Mouse (Mus musculus) right cerebral cortex, postnatal 4 days (tissue): ENCODE results near the gene Chchd6.
A peak's percentile ranks its signal among the peaks of the same experiment; 100 is the strongest.

Experiments
- DNase-seq: peaks from one replicate; pipeline ENCODE4 v3.0.0-alpha.2; 2022

Chchd6 gene

DNA sequence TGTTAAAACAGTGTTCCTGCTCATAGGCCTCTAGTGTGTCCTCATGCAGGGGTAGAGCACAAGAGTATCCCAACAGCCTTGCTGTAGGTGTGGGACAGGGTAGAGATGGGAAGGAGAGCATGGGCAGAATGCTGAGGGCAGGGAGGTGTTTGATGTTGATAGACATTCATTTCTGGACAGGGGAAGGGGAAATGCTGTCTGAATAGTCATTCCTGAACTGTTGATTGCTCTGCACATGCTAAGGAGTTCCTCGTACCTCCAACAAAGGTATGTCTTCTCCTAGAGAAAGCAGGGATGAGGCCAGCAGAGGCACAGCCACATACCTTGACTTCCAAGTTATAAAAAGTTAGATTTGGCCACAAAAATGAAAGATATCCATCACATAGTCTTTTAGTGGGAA lies 95.5 kb downstream of the Chchd6 start:
- no peak for DNase-seq

DNA sequence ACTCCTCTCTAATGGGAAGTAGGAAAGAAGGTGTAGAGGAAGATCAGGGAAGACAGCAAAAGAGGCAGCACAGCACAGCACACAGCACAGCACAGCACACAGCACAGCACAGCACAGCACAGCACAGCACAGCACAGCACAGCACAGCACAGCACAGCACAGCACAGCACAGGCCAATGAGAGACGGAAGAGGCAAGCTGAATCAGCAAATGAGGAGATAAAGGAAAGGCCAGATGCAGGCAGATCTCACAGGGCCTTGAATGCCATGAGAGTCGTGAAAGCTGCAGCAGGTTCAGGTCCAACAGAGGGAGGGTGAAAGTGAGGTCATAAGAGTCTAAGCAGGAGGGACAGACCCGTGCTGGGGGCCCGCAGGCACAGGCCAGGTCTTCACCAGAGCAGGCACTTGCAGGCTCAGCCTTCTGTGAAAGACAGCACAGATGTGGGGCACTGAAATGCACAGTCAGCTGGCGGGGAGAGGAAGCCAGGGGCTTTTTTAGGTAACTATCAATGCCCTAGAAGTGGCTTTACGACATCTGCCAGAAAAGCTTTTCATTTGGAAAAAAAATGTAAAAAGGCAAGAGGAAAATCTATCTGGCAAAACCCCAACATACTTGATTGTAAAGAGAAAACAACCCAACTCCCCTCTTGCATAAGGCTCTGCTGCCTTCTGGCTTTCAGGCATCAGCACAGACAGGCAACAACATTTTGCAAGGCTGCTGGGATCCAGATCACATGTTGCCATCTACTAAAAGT lies 96.5 kb downstream of the Chchd6 start:
- no peak for DNase-seq

GRCm38 (mm10) chr6:89496916-89497315 lies 98.5 kb downstream of the Chchd6 start:
- no peak for DNase-seq

- DNase-seq, result no peak
Measured at GRCm38 (mm10) chr6:89492368-89492767, 103.1 kb downstream of the Chchd6 start.

- DNase-seq, result no peak
Measured at GRCm38 (mm10) chr6:89490369-89490768, 105.1 kb downstream of the Chchd6 start.

DNA sequence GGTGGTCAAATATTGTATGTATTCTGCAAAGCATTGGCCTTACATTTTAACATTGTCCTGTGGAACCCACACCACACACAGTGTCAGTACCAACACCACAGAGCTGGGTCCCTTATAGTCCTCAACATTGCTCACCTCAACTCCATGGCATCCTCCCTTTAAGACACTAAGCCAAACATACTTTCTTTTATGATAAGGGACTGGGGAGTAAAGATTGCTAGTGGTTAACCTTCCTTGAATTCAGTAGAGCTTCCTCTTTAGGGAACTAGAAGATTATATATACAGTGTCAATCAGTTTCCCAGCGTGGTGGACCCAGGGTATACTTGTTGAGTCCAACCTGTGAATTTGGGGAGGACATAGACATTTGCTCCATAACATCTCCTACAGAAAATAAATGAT lies 105.9 kb downstream of the Chchd6 start:
- no peak for DNase-seq

DNA sequence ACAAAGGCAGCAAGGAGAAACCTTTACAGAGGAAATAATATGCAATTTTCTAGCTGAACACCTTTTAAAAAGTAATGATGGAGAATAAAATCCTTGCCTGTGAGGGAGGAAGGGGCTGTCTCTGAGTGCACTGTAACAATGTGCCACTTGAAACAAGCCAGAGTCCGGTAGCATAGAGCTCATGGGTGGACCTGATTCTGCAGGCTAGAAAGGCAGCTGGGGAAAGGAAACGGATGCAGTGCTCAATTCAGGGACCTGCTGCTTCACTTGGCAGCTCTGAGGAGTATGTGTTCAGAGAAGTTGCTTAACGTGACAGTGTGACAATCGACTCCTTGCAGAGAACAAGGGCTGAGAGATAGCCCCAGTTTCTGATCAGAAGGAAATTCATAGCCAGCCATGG lies 109.4 kb downstream of the Chchd6 start:
- no peak for DNase-seq

DNA sequence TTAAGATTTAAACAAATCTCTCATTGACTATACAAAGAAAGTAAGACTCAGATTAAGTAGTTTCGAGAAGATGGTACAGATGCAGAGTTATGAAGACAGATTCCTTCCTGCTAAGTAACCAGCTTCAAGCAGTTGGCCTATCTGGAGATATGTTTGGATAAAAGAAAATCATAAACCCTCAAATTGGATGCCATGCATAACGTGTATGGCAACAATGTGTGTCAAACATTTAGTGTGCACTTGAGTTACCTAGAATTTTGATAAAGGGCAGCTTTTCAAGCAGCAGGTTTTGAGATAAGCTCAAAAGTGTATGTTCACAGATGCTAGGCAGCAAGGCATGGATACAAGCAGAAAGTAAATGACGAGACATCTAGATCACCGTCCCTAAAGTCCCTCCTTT lies 114.3 kb downstream of the Chchd6 start:
- no peak for DNase-seq

- no peak for DNase-seq
Measured at GRCm38 (mm10) chr6:89467908-89468307, 127.5 kb downstream of the Chchd6 start.

GRCm38 (mm10) chr6:89467290-89467689 lies 128.2 kb downstream of the Chchd6 start:
- no peak for DNase-seq

DNA sequence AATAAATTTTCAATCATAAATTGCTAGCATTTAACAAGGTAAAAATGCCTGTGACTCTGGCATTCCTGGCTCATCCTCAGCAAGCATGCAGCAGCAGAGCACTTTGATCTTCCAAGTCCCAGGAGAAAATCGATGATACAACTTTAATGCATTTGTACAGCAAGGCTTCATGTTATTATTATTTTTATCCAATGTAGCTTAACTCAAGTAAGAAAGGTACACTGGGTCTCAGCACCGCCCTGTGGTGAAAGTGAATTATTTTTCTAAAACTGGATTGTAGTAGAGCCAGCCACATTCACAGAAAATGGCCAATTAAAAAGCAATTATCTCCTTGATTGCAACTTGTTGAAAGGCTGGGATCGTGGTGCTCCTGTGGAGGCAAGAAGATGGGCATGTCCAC lies 128.6 kb downstream of the Chchd6 start:
- DNase-seq, result no peak

GRCm38 (mm10) chr6:89466053-89466708 lies 129.3 kb downstream of the Chchd6 start:
- DNase-seq, result peak; percentile 20

DNA sequence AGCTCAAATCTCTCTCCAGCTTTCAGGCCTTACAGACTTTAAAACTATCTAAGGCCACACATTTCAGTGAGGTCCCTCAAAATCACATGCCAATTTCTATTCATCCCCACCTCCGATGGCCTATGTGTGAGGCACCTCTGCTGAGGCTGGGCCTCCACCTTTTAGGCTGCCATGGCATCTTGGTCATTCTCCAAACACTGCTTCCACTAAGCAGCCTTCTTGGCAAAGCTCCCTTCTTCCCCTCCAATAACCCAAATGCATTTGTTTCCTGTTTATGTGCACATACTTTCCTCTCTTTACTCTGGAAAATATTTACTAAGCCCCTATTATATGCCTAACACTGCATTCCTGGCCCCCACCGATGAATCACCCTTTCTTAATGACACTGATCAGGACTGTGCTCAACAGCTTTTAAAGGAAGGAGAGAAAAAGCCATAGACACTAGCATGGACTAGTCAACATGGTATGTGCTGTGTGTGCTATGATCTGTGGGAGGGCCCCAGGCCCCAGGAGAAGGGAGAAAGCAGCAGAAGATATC lies 133.2 kb downstream of the Chchd6 start:
- DNase-seq, result no peak

DNA sequence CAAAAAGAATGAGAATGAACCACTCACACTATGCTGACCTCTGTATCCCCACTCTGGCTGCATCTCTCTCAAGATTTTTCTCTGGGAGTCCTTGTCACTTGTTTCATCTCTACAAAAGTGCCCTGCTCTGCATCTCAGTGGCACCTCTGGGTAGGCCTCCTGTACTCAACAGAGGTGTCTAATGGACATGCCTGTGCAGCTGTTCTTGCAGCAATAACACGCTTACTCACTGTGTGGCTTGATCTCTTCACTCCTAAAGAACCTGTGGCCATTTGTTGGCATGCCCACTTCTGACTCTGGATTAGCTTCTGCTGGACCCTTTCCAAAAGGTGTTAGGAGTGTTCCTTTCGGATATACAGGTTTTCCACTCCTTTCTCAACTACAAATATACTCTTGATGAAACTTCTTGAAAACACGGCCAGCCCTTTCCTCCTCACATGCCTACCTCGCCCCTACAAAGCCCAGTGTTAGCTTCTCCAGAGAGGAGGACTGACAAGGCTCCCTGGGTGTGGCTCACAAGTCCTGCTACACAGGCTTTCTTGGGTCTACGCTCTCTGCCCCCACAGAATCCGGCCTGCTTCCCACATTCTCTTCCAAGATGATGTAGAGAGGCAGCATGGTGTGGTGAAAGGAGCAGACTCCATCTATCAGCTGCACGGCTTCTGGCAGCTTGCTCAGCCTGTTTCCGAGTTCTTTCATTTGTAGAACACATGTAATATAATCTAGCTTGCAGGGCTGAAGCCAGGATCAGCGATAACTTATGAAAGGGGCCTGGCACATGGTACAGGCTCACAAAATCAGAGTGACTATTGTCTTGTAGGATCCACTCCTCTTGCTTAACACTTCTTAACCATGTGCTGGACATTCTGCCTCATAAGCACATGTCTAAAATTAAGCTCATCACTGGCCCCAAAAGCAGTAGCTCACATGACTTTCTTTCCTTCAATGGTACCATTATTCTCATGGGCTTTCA lies 133.9 kb downstream of the Chchd6 start:
- peak; percentile 11 for DNase-seq

GRCm38 (mm10) chr6:89459634-89460033 lies 135.8 kb downstream of the Chchd6 start:
- no peak for DNase-seq

GRCm38 (mm10) chr6:89457601-89458000 lies 137.9 kb downstream of the Chchd6 start:
- DNase-seq, result no peak

DNA sequence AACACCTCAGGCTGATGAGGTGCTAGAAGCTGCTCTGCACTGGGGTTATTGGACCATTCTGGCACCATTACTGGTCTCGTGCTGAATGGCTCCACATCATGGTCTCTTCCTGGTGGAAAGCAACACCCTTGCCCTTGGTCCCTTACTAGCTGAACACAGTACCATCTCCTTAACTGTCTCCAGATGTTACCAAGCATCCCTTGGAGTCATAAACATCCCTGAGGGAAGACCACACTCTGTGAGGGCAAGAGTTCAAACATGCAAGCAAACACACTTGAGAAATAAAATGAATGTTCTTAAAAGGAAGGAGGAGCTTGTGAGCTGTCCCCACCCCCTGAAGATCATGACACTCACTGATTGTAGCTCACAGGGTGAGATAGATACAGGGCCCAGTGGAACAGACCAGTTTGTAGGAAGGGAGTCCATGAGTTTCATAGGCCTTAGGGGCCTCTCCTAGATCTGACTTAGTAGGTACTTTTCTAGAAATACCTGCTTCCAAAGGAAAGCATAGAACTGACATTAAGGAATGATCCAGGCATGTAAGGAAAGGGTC lies 139.0 kb downstream of the Chchd6 start:
- no peak for DNase-seq

DNA sequence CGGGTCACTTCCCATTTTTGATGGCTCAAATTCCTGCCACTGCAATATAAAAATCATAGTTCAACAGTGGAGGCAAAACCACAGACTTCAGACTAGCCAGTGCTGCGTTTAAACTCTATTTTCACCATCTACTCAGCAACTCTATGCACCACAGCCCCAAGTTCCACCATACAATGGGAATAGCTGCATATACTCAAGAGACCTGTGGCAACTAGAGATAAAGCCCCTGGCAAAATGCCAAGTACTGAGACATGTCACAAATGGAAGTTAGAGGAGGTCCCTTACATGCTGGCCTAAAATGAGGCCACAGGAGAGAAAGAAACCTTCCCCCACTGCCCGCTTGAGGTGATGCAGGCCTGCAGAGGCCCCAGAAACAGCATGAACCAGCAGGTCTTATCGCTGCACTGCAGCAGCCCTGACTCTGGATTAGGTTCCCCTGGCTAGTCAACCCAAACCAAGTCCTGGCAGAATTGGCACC lies 139.9 kb downstream of the Chchd6 start:
- DNase-seq, result no peak

- no peak for DNase-seq
Measured at GRCm38 (mm10) chr6:89454437-89454836, 141.0 kb downstream of the Chchd6 start.

DNA sequence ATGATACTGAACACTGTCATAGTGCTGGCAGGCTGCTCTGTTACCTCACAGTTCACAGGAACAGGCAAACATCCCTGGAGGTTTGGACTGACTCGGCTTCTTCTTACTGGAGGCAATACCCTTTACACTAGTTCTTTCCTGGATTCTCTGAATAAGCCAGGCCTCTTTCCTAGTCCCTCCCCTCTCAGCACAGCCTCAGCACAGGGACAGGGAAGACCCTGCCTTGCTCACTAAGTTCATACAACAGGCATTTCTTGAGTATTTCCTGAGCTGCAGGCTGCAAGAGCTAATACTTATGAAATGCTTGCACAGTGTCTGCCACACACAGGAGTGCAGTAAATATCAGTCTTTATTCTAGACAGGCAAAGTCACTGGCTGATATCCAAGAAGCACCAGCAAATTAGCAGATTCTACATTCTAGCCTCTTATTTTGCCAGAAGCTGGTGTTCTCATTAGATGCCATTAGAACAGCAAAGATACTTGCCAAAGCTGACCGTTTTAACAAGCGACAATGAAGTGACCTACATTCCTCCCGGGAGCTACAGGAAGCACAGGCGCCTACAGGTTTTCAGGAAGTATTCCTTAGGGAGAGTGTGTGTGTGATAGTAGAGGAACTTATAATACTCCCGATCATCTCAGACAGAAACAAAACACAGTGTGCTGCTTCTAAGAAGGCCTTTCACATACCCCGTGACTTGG lies 142.3 kb downstream of the Chchd6 start:
- DNase-seq, result no peak

GRCm38 (mm10) chr6:89452356-89452755 lies 143.1 kb downstream of the Chchd6 start:
- no peak for DNase-seq

GRCm38 (mm10) chr6:89448736-89449135 lies 146.7 kb downstream of the Chchd6 start:
- no peak for DNase-seq
